In the genomic region with DNA sequence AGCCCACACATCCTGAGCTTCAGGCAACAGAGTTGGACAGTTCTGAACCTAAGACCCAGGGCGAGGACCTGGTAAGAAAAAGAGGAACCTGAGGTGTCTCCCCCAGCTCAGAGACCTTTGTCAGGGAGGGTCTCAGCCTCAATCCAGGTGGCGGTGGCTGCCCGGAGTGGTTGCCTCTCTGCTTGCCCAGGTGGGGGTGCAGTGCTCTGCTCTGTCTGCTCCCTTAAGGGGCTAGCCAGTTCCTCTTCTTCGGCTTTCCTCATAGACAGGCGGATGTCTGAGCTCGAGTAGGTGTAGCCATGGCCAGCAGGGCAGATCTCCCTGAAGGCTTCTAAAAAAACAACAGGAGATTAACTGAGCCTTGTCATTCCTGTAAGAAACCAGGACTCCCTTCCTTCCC, we compare ENCODE assay signal across 25 mouse cellular contexts. TPM values are rescaled to one million over a fixed set of nuclear protein-coding genes. Genes with fewer than 3 reads are reported as not detected.
DNase-seq lines count a peak whose midpoint lies in the region; ATAC-seq lines count a peak whose summit lies in the region.
"Had no signal": no experiment of that assay in that cellular context is flagged by ENCODE, and none has a peak within 500 bp of the region (broad histone marks: within the 10 kb centered on the region; RNA-seq: fewer than 3 reads in every experiment).

No protein-coding gene starts in this region.

- DNase-seq in A20 (ENCODE audit: low read depth, low spot score), result peak; percentile 64
- no peak for DNase-seq in left cerebral cortex, postnatal 4 days
- DNase-seq in kidney, adult 9 months, result no peak
- DNase-seq in ovary, adult 18-20 months (ENCODE audit: low spot score), result no peak
- DNase-seq: adrenal gland, adult 8-10 months; adrenal gland, postnatal 25 days; cerebellum, adult 18-20 months; cerebellum, adult 9-10 months; cerebellum, postnatal 14 days; forebrain, postnatal 0 days; gastrocnemius, postnatal 10 days; gastrocnemius, postnatal 36 days; heart, adult 11 months had no signal

- intact Hi-C loops in left cerebral cortex, postnatal 4 days (cut with DNase I), result no loop called here

- H3K27ac ChIP-seq in brown adipose tissue, adult 24 weeks (replicated peaks; ENCODE audit: low read depth, low read length), result peak overlapping the region; percentile 99
- H3K27ac ChIP-seq: embryonic facial prominence, embryonic 12.5 days; embryonic facial prominence, embryonic 15.5 days; hindbrain, embryonic 10.5 days; hindbrain, embryonic 14.5 days; hindbrain, postnatal 0 days had no signal

- peak overlapping the region; percentile 85 for H3K4me3 ChIP-seq in brown adipose tissue, adult 24 weeks (ENCODE audit: insufficient read depth, low read depth, low read length)
- H3K4me3 ChIP-seq: embryonic facial prominence, embryonic 12.5 days; embryonic facial prominence, embryonic 15.5 days; hindbrain, embryonic 10.5 days had no signal

- peak; percentile 50 to 63 for ATAC-seq in hematopoietic stem cell, adult 5-6 weeks (replicated peaks in 1 of 2; ENCODE audit: insufficient read depth in 1 of 2, low FRiP score in 2 of 2, low TSS enrichment in 1 of 2, low read depth in 1 of 2, poor library complexity in 2 of 2, severe bottlenecking in 2 of 2)
- ATAC-seq in neutrophil, adult 5-6 weeks (ENCODE audit: extremely low read depth, insufficient number of reproducible peaks, low FRiP score, poor library complexity, severe bottlenecking), result peak; percentile 2; the same call in 1 of the 2 replicates
- ATAC-seq: activated CD4-positive, CD25-positive, alpha-beta regulatory T cell, adult 4 months; CD4-positive, CD25-positive, alpha-beta regulatory T cell, adult 4 months; forebrain, embryonic 14.5 days; forebrain, postnatal 0 days; hindbrain, postnatal 0 days; inflammation-experienced regulatory T-cells, adult 6 months had no signal

- H3K4me1 ChIP-seq in brown adipose tissue, adult 24 weeks (ENCODE audit: control insufficient read depth, insufficient read depth, insufficient read length, low read length), result peaks cover 4% of the 10 kb centered on the region; the same call in 1 of the 2 replicates

RNA-seq across cellular contexts. Expression of gene Isca2, which starts 36.0 kb away (rescaled TPM):
- polyA plus RNA-seq in brown adipose tissue, adult 24 weeks (2012; ENCODE audit: insufficient read depth, insufficient read length, missing spikeins), result 302 and 313 TPM in 2 replicates
- total RNA-seq in hematopoietic stem cell, adult 5-6 weeks (2017), result 53.8 and 55.1 TPM in 2 replicates
- 29.6 and 39.9 TPM in 2 replicates for total RNA-seq in neutrophil, adult 5-6 weeks (2017)
- 10 to 100 TPM; 40.8 to 43.3 TPM for total RNA-seq in left cerebral cortex, postnatal 4 days (2021)

RNA-seq across cellular contexts. Expression of gene Npc2, which starts 36.1 kb away (rescaled TPM):
- polyA plus RNA-seq in brown adipose tissue, adult 24 weeks (2012; ENCODE audit: insufficient read depth, insufficient read length, missing spikeins), result 210 and 264 TPM in 2 replicates
- 42.3 and 51.3 TPM in 2 replicates for total RNA-seq in hematopoietic stem cell, adult 5-6 weeks (2017)
- total RNA-seq in neutrophil, adult 5-6 weeks (2017), result 49.1 and 54.0 TPM in 2 replicates
- total RNA-seq in left cerebral cortex, postnatal 4 days (2021), result 10 to 100 TPM; 35.4 to 35.7 TPM
